Mouse (Mus musculus): ENCODE results near the gene Sprr2a2. TPM values are rescaled to one million over a fixed set of nuclear protein-coding genes. Genes with fewer than 3 reads are reported as not detected.
"Not testable (repeated sequence)": the region's sequence is repeated elsewhere in the genome, so short reads cannot be mapped to it uniquely, and the experiment has no call there.

The Sprr2a2 gene
- 0.09 TPM in 1 of 2 replicates, not detected in the other for polyA plus RNA-seq (2015; fragmentation: Nextera tagmentation; extraction: Ambion mirVana)

- no CpG with 5 or more reads among the region's 2 CpGs for WGBS
- H3K36me3 ChIP-seq (ENCODE audit: control insufficient read depth, insufficient read depth, low read length); H3K4me2 ChIP-seq (ENCODE audit: low read length); H3K4me3 ChIP-seq (ENCODE audit: low read depth, low read length); H3K27me3 ChIP-seq (ENCODE audit: control insufficient read depth, insufficient read depth, low read depth, low read length); H3K9me3 ChIP-seq (replicated peaks; ENCODE audit: control insufficient read depth, low read length, poor library complexity, severe bottlenecking); H3K4me1 ChIP-seq (ENCODE audit: control insufficient read depth, insufficient read depth, low read length); H3K27ac ChIP-seq (ENCODE audit: low read length); H3K9ac ChIP-seq (ENCODE audit: low read depth, low read length); ATAC-seq: not testable (repeated sequence)
These were observed at the start of gene Sprr2a2, which contains the start of gene Sprr2a1 for GRCm38 (mm10) chr3:92215569-92215968. Sprr2a2 (plus strand) TSS chr3:92215920. Sprr2a1 (plus strand) TSS chr3:92215799.

- Histone ChIP-seq H3K9ac (ENCODE audit: low read depth, low read length) (no peak overlapping the region), H3K9me3 (replicated peaks; ENCODE audit: control insufficient read depth, low read length, poor library complexity, severe bottlenecking) (no peaks in the 10 kb centered on the region), H3K4me1 (ENCODE audit: control insufficient read depth, insufficient read depth, low read length) (no peaks in the 10 kb centered on the region), H3K4me3 (ENCODE audit: low read depth, low read length) (no peak overlapping the region), H3K27me3 (ENCODE audit: control insufficient read depth, insufficient read depth, low read depth, low read length) (no peaks in the 10 kb centered on the region), H3K4me2 (ENCODE audit: low read length) (no peak overlapping the region), H3K27ac (ENCODE audit: low read length) (no peak overlapping the region), H3K36me3 (ENCODE audit: control insufficient read depth, insufficient read depth, low read length) (no peaks in the 10 kb centered on the region)
- 89% methylated on average over 3 of the region's 3 CpGs for WGBS
- no peak for ATAC-seq
These were observed 45.9 kb upstream of the Sprr2a2 start for GRCm38 (mm10) chr3:92169847-92170246.

GRCm38 (mm10) chr3:92176880-92177279 is 38.8 kb upstream of the Sprr2a2 start:
- H3K9ac ChIP-seq (ENCODE audit: low read depth, low read length), result no peak overlapping the region
- H3K4me2 ChIP-seq (ENCODE audit: low read length), result no peak overlapping the region
- WGBS, result 87% methylated on average over 1 of the region's 1 CpGs
- ATAC-seq, result no peak
- no peak overlapping the region for H3K4me3 ChIP-seq (ENCODE audit: low read depth, low read length)
- H3K4me1 ChIP-seq (ENCODE audit: control insufficient read depth, insufficient read depth, low read length), result no peaks in the 10 kb centered on the region
- no peaks in the 10 kb centered on the region for H3K27me3 ChIP-seq (ENCODE audit: control insufficient read depth, insufficient read depth, low read depth, low read length)
- H3K9me3 ChIP-seq (replicated peaks; ENCODE audit: control insufficient read depth, low read length, poor library complexity, severe bottlenecking), result no peaks in the 10 kb centered on the region
- H3K36me3 ChIP-seq (ENCODE audit: control insufficient read depth, insufficient read depth, low read length), result no peaks in the 10 kb centered on the region
- no peak overlapping the region for H3K27ac ChIP-seq (ENCODE audit: low read length)

GRCm38 (mm10) chr3:92195512-92196200 is 20.1 kb upstream of the Sprr2a2 start:
- no peaks in the 10 kb centered on the region for H3K4me1 ChIP-seq (ENCODE audit: control insufficient read depth, insufficient read depth, low read length)

GRCm38 (mm10) chr3:92211133-92211925 is 4.4 kb upstream of the Sprr2a2 start:
- H3K4me3 ChIP-seq (ENCODE audit: low read depth, low read length); H3K4me1 ChIP-seq (ENCODE audit: control insufficient read depth, insufficient read depth, low read length); H3K27me3 ChIP-seq (ENCODE audit: control insufficient read depth, insufficient read depth, low read depth, low read length); H3K36me3 ChIP-seq (ENCODE audit: control insufficient read depth, insufficient read depth, low read length); H3K4me2 ChIP-seq (ENCODE audit: low read length); ATAC-seq; H3K27ac ChIP-seq (ENCODE audit: low read length); H3K9ac ChIP-seq (ENCODE audit: low read depth, low read length); H3K9me3 ChIP-seq (replicated peaks; ENCODE audit: control insufficient read depth, low read length, poor library complexity, severe bottlenecking): not testable (repeated sequence)
- no CpG with 5 or more reads among the region's 16 CpGs for WGBS

More at GRCm38 (mm10) chr3:92195512-92196200, 20.1 kb upstream of the Sprr2a2 start:
- Histone ChIP-seq H3K9ac (ENCODE audit: low read depth, low read length) (no peak overlapping the region), H3K4me2 (ENCODE audit: low read length) (no peak overlapping the region), H3K36me3 (ENCODE audit: control insufficient read depth, insufficient read depth, low read length) (no peaks in the 10 kb centered on the region), H3K27ac (ENCODE audit: low read length) (no peak overlapping the region), H3K9me3 (replicated peaks; ENCODE audit: control insufficient read depth, low read length, poor library complexity, severe bottlenecking) (no peaks in the 10 kb centered on the region), H3K27me3 (ENCODE audit: control insufficient read depth, insufficient read depth, low read depth, low read length) (no peaks in the 10 kb centered on the region), H3K4me3 (ENCODE audit: low read depth, low read length) (no peak overlapping the region)
- ATAC-seq, result 0 out of 2 replicates have a peak, but pooled peaks have one; percentile 36
- 95% methylated on average over 6 of the region's 6 CpGs for WGBS

- H3K27ac ChIP-seq (ENCODE audit: low read length); H3K27me3 ChIP-seq (ENCODE audit: control insufficient read depth, insufficient read depth, low read depth, low read length); H3K4me1 ChIP-seq (ENCODE audit: control insufficient read depth, insufficient read depth, low read length); ATAC-seq; H3K36me3 ChIP-seq (ENCODE audit: control insufficient read depth, insufficient read depth, low read length); H3K4me2 ChIP-seq (ENCODE audit: low read length); H3K9ac ChIP-seq (ENCODE audit: low read depth, low read length); H3K4me3 ChIP-seq (ENCODE audit: low read depth, low read length); H3K9me3 ChIP-seq (replicated peaks; ENCODE audit: control insufficient read depth, low read length, poor library complexity, severe bottlenecking): not testable (repeated sequence)
- WGBS, result no CpG with 5 or more reads among the region's 1 CpGs
These were observed 3.7 kb upstream of the Sprr2a2 start for GRCm38 (mm10) chr3:92212059-92212458.

GRCm38 (mm10) chr3:92213651-92214050 is 2.1 kb upstream of the Sprr2a2 start:
- peak; percentile 60 for ATAC-seq

GRCm38 (mm10) chr3:92219031-92219430 is 3.3 kb downstream of the Sprr2a2 start:
- not testable (repeated sequence) for H3K27me3 ChIP-seq (ENCODE audit: control insufficient read depth, insufficient read depth, low read depth, low read length); H3K9ac ChIP-seq (ENCODE audit: low read depth, low read length); H3K36me3 ChIP-seq (ENCODE audit: control insufficient read depth, insufficient read depth, low read length); H3K27ac ChIP-seq (ENCODE audit: low read length); H3K4me3 ChIP-seq (ENCODE audit: low read depth, low read length); H3K4me2 ChIP-seq (ENCODE audit: low read length); H3K4me1 ChIP-seq (ENCODE audit: control insufficient read depth, insufficient read depth, low read length); H3K9me3 ChIP-seq (replicated peaks; ENCODE audit: control insufficient read depth, low read length, poor library complexity, severe bottlenecking)
- no CpG with 5 or more reads among the region's 8 CpGs for WGBS
- peak; percentile 25; the same call in 1 of the 2 replicates for ATAC-seq

More at GRCm38 (mm10) chr3:92213651-92214050, 2.1 kb upstream of the Sprr2a2 start:
- not testable (repeated sequence) for H3K4me1 ChIP-seq (ENCODE audit: control insufficient read depth, insufficient read depth, low read length); H3K9me3 ChIP-seq (replicated peaks; ENCODE audit: control insufficient read depth, low read length, poor library complexity, severe bottlenecking); H3K9ac ChIP-seq (ENCODE audit: low read depth, low read length); H3K4me2 ChIP-seq (ENCODE audit: low read length); H3K4me3 ChIP-seq (ENCODE audit: low read depth, low read length); H3K36me3 ChIP-seq (ENCODE audit: control insufficient read depth, insufficient read depth, low read length); H3K27me3 ChIP-seq (ENCODE audit: control insufficient read depth, insufficient read depth, low read depth, low read length); H3K27ac ChIP-seq (ENCODE audit: low read length)

GRCm38 (mm10) chr3:92223708-92224107 is 8.0 kb downstream of the Sprr2a2 start:
- ATAC-seq, result peak; percentile 37
- H3K4me2 ChIP-seq (ENCODE audit: low read length); H3K9me3 ChIP-seq (replicated peaks; ENCODE audit: control insufficient read depth, low read length, poor library complexity, severe bottlenecking); H3K9ac ChIP-seq (ENCODE audit: low read depth, low read length); H3K36me3 ChIP-seq (ENCODE audit: control insufficient read depth, insufficient read depth, low read length); H3K27me3 ChIP-seq (ENCODE audit: control insufficient read depth, insufficient read depth, low read depth, low read length); H3K27ac ChIP-seq (ENCODE audit: low read length); H3K4me3 ChIP-seq (ENCODE audit: low read depth, low read length); H3K4me1 ChIP-seq (ENCODE audit: control insufficient read depth, insufficient read depth, low read length): not testable (repeated sequence)
